Mouse (Mus musculus): ENCODE measurements around the gene Gm11549. TPM values are rescaled to one million over a fixed set of nuclear protein-coding genes. Genes with fewer than 3 reads are reported as not detected.
A peak's percentile ranks its signal among the peaks of the same experiment; 100 is the strongest.

Gene Gm11549
- polyA plus RNA-seq, 1 experiment from 2014 or later: 1.4 TPM

GRCm38 (mm10) chr3:36505809-36506735, 15.5 kb downstream of the Gm11549 start:
- WGBS: 47% methylated on average over 10 of the region's 10 CpGs
- Histone ChIP-seq H3K27ac (peak overlapping the region; percentile 53), H3K4me2 (no peak overlapping the region), H3K4me1 (peaks cover 13% of the 10 kb centered on the region), H3K36me3 (replicated peaks) (no peaks in the 10 kb centered on the region), H3K27me3 (no peaks in the 10 kb centered on the region; the same call in 1 of the 2 replicates), H3K9me3 (no peaks in the 10 kb centered on the region), H3K4me3 (replicated peaks) (no peak overlapping the region), H3K9ac (no peak overlapping the region)
- peak; percentile 30; the same call in 1 of the 2 replicates for ATAC-seq (ENCODE audit: low FRiP score)

- H3K4me2 ChIP-seq: no peak overlapping the region
- no peak overlapping the region for H3K9ac ChIP-seq
- peak overlapping the region; percentile 53; the same call in 1 of the 2 replicates for H3K27ac ChIP-seq
- H3K9me3 ChIP-seq: no peaks in the 10 kb centered on the region
- no peaks in the 10 kb centered on the region for H3K36me3 ChIP-seq (replicated peaks)
- no peak for ATAC-seq (ENCODE audit: low FRiP score)
- H3K4me1 ChIP-seq: peaks cover 13% of the 10 kb centered on the region
- WGBS: 81% methylated on average over 8 of the region's 8 CpGs
- no peaks in the 10 kb centered on the region; the same call in 1 of the 2 replicates for H3K27me3 ChIP-seq
- no peak overlapping the region for H3K4me3 ChIP-seq (replicated peaks)
Observed at GRCm38 (mm10) chr3:36505306-36505705, 16.3 kb downstream of the Gm11549 start.

GRCm38 (mm10) chr3:36501546-36501945, 20.1 kb downstream of the Gm11549 start:
- Histone ChIP-seq H3K4me1 (peaks cover 16% of the 10 kb centered on the region), H3K27me3 (no peaks in the 10 kb centered on the region; the same call in 1 of the 2 replicates), H3K27ac (no peak overlapping the region), H3K4me3 (replicated peaks) (no peak overlapping the region), H3K9me3 (no peaks in the 10 kb centered on the region), H3K4me2 (no peak overlapping the region), H3K36me3 (replicated peaks) (no peaks in the 10 kb centered on the region), H3K9ac (no peak overlapping the region)
- WGBS: 77% methylated on average over 7 of the region's 7 CpGs
- no peak for ATAC-seq (ENCODE audit: low FRiP score)

- Histone ChIP-seq H3K9ac (no peak overlapping the region), H3K4me3 (replicated peaks) (no peak overlapping the region), H3K9me3 (no peaks in the 10 kb centered on the region), H3K36me3 (replicated peaks) (no peaks in the 10 kb centered on the region), H3K4me1 (peaks cover 11% of the 10 kb centered on the region), H3K27ac (no peak overlapping the region), H3K27me3 (peaks cover 4% of the 10 kb centered on the region; the same call in 1 of the 2 replicates), H3K4me2 (no peak overlapping the region)
- ATAC-seq (ENCODE audit: low FRiP score): no peak
- 89% methylated on average over 8 of the region's 8 CpGs for WGBS
Observed at GRCm38 (mm10) chr3:36500976-36501375, 20.6 kb downstream of the Gm11549 start.

- H3K9me3 ChIP-seq: no peaks in the 10 kb centered on the region
- peaks cover 4% of the 10 kb centered on the region; the same call in 1 of the 2 replicates for H3K27me3 ChIP-seq
- no peaks in the 10 kb centered on the region for H3K36me3 ChIP-seq (replicated peaks)
- ATAC-seq (ENCODE audit: low FRiP score): no peak
- no peak overlapping the region for H3K4me3 ChIP-seq (replicated peaks)
- WGBS: 91% methylated on average over 7 of the region's 7 CpGs
- H3K27ac ChIP-seq: no peak overlapping the region
- H3K4me1 ChIP-seq: peaks cover 5% of the 10 kb centered on the region; the same call in 1 of the 2 replicates
- H3K4me2 ChIP-seq: no peak overlapping the region
- H3K9ac ChIP-seq: no peak overlapping the region
Observed at GRCm38 (mm10) chr3:36499418-36499817, 22.2 kb downstream of the Gm11549 start.

GRCm38 (mm10) chr3:36498224-36498623, 23.4 kb downstream of the Gm11549 start:
- Histone ChIP-seq H3K9me3 (no peaks in the 10 kb centered on the region), H3K4me1 (peaks cover 8% of the 10 kb centered on the region; the same call in 1 of the 2 replicates), H3K27ac (no peak overlapping the region), H3K4me2 (no peak overlapping the region), H3K36me3 (replicated peaks) (no peaks in the 10 kb centered on the region), H3K9ac (no peak overlapping the region), H3K4me3 (replicated peaks) (no peak overlapping the region), H3K27me3 (peaks cover 4% of the 10 kb centered on the region; the same call in 1 of the 2 replicates)
- 93% methylated on average over 6 of the region's 6 CpGs for WGBS
- ATAC-seq (ENCODE audit: low FRiP score): no peak

DNA sequence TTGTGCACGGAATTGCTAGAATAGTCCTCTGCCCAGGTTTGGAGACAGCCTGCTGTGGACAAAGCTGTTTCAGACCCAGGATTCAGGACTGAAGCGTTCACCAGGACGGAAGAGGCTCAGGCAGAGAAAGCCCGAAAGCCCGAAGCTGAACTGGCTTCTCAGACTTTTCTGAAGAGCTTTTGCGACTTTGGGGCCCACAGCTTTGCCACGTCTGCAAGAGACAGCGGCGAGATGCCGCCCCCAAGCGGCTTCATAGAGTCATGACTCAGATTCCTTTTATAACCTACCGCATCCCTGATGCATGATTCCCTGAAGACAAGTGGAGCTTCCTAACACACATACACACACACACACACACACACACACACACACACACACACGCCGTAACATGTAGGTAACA, 24.9 kb downstream of the Gm11549 start:
- Histone ChIP-seq H3K4me1 (peaks cover 8% of the 10 kb centered on the region; the same call in 1 of the 2 replicates), H3K27me3 (peaks cover 4% of the 10 kb centered on the region; the same call in 1 of the 2 replicates), H3K27ac (no peak overlapping the region), H3K4me3 (replicated peaks) (no peak overlapping the region), H3K9me3 (no peaks in the 10 kb centered on the region), H3K36me3 (replicated peaks) (no peaks in the 10 kb centered on the region), H3K9ac (no peak overlapping the region), H3K4me2 (0 out of 2 replicates have a peak overlapping the region, but pooled peaks have one; percentile 19)
- WGBS: 16% methylated on average over 14 of the region's 14 CpGs
- ATAC-seq (ENCODE audit: low FRiP score): peak; percentile 48; the same call in 1 of the 2 replicates

DNA sequence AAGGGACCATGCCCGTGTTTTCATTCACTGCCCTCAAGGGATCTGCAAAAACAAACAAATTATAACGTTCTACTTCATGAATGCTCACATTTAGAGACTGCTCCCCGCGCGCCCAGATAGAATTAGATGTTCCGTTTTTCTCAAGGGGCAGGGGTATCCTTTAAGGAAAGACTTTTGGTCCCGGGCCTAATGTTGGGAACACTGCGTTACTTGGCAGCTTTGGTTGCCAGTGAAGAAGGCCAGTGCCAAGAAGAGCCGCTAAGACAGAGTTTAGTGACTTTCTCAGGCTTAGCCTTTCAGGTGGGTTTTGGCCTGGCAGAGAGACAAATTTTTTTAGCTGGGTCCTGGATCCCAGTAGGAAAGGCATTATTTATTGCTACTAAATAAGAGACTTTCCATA, 25.3 kb downstream of the Gm11549 start:
- H3K9me3 ChIP-seq: no peaks in the 10 kb centered on the region
- 86% methylated on average over 9 of the region's 9 CpGs for WGBS

DNA sequence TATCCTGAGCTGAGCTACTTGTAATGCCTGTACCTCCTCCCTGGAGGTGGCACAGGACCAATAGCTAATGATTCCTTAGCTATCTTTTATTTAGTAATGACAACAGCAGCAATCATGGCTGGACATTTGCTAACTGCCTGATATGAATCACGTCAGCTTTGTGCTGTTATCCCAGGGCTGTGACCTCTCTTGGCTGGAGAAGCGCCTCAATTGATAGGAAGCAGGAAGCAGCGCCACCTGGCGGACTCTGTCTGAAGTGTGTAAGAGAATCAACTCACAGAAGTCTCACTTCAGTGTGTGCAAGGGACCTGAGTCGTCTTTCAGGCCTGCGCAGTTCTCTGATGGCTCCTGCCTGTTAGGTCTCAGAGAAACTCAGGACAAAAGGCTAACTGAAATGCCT, 26.2 kb downstream of the Gm11549 start:
- Histone ChIP-seq H3K4me2 (no peak overlapping the region), H3K27ac (no peak overlapping the region), H3K9me3 (no peaks in the 10 kb centered on the region), H3K4me3 (replicated peaks) (no peak overlapping the region), H3K9ac (no peak overlapping the region), H3K27me3 (0 out of 2 replicates have a peak, but pooled peaks cover 4% of the 10 kb centered on the region), H3K4me1 (peaks cover 8% of the 10 kb centered on the region; the same call in 1 of the 2 replicates), H3K36me3 (replicated peaks) (no peaks in the 10 kb centered on the region)
- ATAC-seq (ENCODE audit: low FRiP score): peak; percentile 81
- WGBS: 8% methylated on average over 6 of the region's 6 CpGs

More for the DNA sequence above, 25.3 kb downstream of the Gm11549 start:
- Histone ChIP-seq H3K27me3 (0 out of 2 replicates have a peak, but pooled peaks cover 4% of the 10 kb centered on the region), H3K4me3 (replicated peaks) (no peak overlapping the region), H3K4me1 (peaks cover 8% of the 10 kb centered on the region; the same call in 1 of the 2 replicates), H3K4me2 (no peak overlapping the region), H3K36me3 (replicated peaks) (no peaks in the 10 kb centered on the region), H3K9ac (no peak overlapping the region), H3K27ac (no peak overlapping the region)
- ATAC-seq (ENCODE audit: low FRiP score): no peak

DNA sequence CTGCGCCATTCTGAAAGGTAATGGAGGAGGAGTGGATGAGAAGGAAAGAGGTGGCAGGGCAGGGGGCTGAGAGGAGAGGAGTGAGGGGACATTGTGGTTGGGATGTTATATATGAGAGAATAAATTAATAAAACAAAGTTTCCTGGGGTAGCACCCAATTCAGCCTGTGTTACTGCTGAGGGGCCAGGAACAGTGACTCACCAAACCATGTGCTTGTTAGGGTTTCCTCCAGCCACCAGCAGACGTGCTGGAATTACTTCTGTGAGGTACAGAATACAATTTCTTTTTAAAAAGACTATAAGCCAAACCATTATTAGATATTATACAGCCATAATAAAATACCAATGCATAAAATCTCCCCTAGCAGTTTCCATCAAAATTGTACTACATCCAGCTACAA, 27.0 kb downstream of the Gm11549 start:
- ATAC-seq (ENCODE audit: low FRiP score): no peak
- 0 out of 2 replicates have a peak, but pooled peaks cover 4% of the 10 kb centered on the region for H3K27me3 ChIP-seq
- H3K9me3 ChIP-seq: no peaks in the 10 kb centered on the region
- no peak overlapping the region for H3K4me2 ChIP-seq
- no peak overlapping the region for H3K27ac ChIP-seq
- no peak overlapping the region for H3K9ac ChIP-seq
- no peaks in the 10 kb centered on the region for H3K36me3 ChIP-seq (replicated peaks)
- WGBS: 82% methylated on average over 2 of the region's 2 CpGs
- peaks cover 8% of the 10 kb centered on the region; the same call in 1 of the 2 replicates for H3K4me1 ChIP-seq
- H3K4me3 ChIP-seq (replicated peaks): no peak overlapping the region

DNA sequence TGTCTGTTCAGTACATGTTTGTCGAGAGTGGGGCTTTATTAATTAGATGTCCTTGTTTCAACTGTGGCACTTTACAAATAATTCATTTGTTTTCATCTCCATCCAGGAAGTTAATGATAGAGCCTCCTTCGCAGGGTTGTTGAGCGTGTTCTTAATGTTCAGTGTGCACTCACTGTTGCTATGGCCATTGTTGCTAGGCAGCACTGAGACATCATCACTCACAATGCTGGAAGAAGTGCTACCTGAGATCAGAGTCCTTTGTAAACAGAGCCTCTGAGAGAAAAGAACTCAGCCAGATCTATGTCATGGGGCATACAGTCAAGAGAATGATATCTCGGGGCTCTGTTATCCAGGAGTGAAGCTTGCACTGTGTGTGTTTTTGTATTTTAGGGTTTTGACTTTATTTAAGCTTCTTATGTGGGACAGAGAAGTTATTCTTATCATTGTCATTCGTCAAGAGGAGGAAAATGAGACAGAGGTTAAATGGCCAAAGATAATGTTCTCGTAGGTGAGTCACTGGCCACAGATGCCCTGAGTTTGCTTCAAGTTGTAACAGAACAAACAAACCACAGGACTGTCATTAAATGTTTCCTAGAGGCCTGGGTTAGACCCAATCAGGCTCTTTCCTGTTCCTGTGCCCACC, 27.9 kb downstream of the Gm11549 start:
- Histone ChIP-seq H3K27me3 (0 out of 2 replicates have a peak, but pooled peaks cover 4% of the 10 kb centered on the region), H3K9ac (no peak overlapping the region), H3K9me3 (no peaks in the 10 kb centered on the region), H3K27ac (no peak overlapping the region), H3K36me3 (replicated peaks) (no peaks in the 10 kb centered on the region), H3K4me3 (replicated peaks) (no peak overlapping the region), H3K4me2 (no peak overlapping the region), H3K4me1 (peaks cover 8% of the 10 kb centered on the region; the same call in 1 of the 2 replicates)
- no peak for ATAC-seq (ENCODE audit: low FRiP score)
- WGBS: 65% methylated on average over 6 of the region's 6 CpGs

Data from forebrain, embryonic 12.5 days (tissue).